Mouse (Mus musculus) heart, embryonic 11.5 days (tissue): ENCODE results near the gene Cttnbp2nl. TPM values are rescaled to one million over a fixed set of nuclear protein-coding genes. Genes with fewer than 3 reads are reported as not detected.

ENCODE experiments used
- ATAC-seq: fragments of 200-750 bp; cut with Nextera tagmentation; replicated peaks from 2 replicates; pipeline ENCODE4 v1.8.0; 2017; ENCODE audit warnings: moderate library complexity; ENCODE audit not compliant: insufficient number of reproducible peaks, low FRiP score, low TSS enrichment
- H3K27ac ChIP-seq: fragments of 300-500 bp; sonication (generic); 2 replicates; pipeline ENCODE4 v1.5.1; 2014; ENCODE audit warnings: mild to moderate bottlenecking, low read depth, low read length
- H3K27me3 ChIP-seq: fragments of 300-500 bp; sonication (generic); 2 replicates; pipeline ENCODE4 v1.6.1; 2014; ENCODE audit warnings: mild to moderate bottlenecking, low read length, mixed read lengths; ENCODE audit not compliant: control insufficient read depth, insufficient read depth
- H3K36me3 ChIP-seq: fragments of 300-500 bp; sonication (generic); 2 replicates; pipeline ENCODE4 v1.6.1; 2014; ENCODE audit warnings: mild to moderate bottlenecking, low read length, moderate library complexity, mixed read lengths; ENCODE audit not compliant: control insufficient read depth, insufficient read depth
- H3K4me1 ChIP-seq: fragments of 300-500 bp; sonication (generic); 2 replicates; pipeline ENCODE4 v1.6.1; 2014; ENCODE audit warnings: low read length; ENCODE audit not compliant: control insufficient read depth, insufficient read depth
- H3K4me2 ChIP-seq: fragments of 300-500 bp; sonication (generic); 2 replicates; pipeline ENCODE4 v1.6.1; 2014; ENCODE audit warnings: mild to moderate bottlenecking, moderate library complexity
- H3K4me3 ChIP-seq: fragments of 300-500 bp; sonication (generic); 2 replicates; pipeline ENCODE4 v1.5.1; 2014; ENCODE audit warnings: low read depth, low read length
- H3K9ac ChIP-seq: fragments of 300-500 bp; sonication (generic); 2 replicates; pipeline ENCODE4 v1.6.1; 2014; ENCODE audit warnings: mild to moderate bottlenecking, low read depth, low read length, moderate library complexity
- H3K9me3 ChIP-seq: fragments of 300-500 bp; sonication (generic); replicated peaks from 2 replicates; pipeline ENCODE4 v1.6.1; 2016; ENCODE audit warnings: low read length; ENCODE audit not compliant: control insufficient read depth
- WGBS: fragments of 180-500 bp; shearing (Covaris S2); extraction: QIAGEN DNeasy Blood & Tissue Kit; methylation state at CpG from one replicate; pipeline ENCODE4 v1.1.7; 2014; ENCODE audit not compliant: insufficient replicate concordance; 5-methylcytosine and 5-hydroxymethylcytosine counted together
- polyA plus RNA-seq: library from polyadenylated mRNA; unstranded; fragments of >200 nt; fragmentation: Nextera tagmentation; extraction: Ambion mirVana; gene quantifications from 2 replicates; pipeline ENCODE4 v1.2.1, GENCODE M21; 2014

The Cttnbp2nl gene
- polyA plus RNA-seq, 1 experiment from 2014 or later = 26.1 TPM

- 47% methylated on average over 2 of the region's 2 CpGs for WGBS
- H3K9me3 ChIP-seq = no peaks in the 10 kb centered on the region
- no peak for ATAC-seq
These were observed 38.0 kb downstream of the Cttnbp2nl start for GRCm38 (mm10) chr3:105014908-105015307.

GRCm38 (mm10) chr3:105012696-105013313 is 40.1 kb downstream of the Cttnbp2nl start:
- no peak overlapping the region for H3K27ac ChIP-seq

More at GRCm38 (mm10) chr3:105014908-105015307, 38.0 kb downstream of the Cttnbp2nl start:
- Histone ChIP-seq H3K27me3 (no peaks in the 10 kb centered on the region), H3K27ac (no peak overlapping the region), H3K36me3 (peaks cover 10% of the 10 kb centered on the region; the same call in 1 of the 2 replicates), H3K9ac (no peak overlapping the region), H3K4me3 (no peak overlapping the region), H3K4me2 (no peak overlapping the region), H3K4me1 (peaks cover 39% of the 10 kb centered on the region)

GRCm38 (mm10) chr3:105011883-105012282 is 41.1 kb downstream of the Cttnbp2nl start:
- no peaks in the 10 kb centered on the region for H3K27me3 ChIP-seq
- no peak overlapping the region for H3K4me3 ChIP-seq
- H3K9me3 ChIP-seq = no peaks in the 10 kb centered on the region
- no peak for ATAC-seq
- H3K27ac ChIP-seq = no peak overlapping the region
- H3K9ac ChIP-seq = no peak overlapping the region
- peaks cover 24% of the 10 kb centered on the region for H3K36me3 ChIP-seq
- WGBS = 52% methylated on average over 5 of the region's 5 CpGs
- H3K4me2 ChIP-seq = no peak overlapping the region
- peaks cover 26% of the 10 kb centered on the region for H3K4me1 ChIP-seq

More at GRCm38 (mm10) chr3:105012696-105013313, 40.1 kb downstream of the Cttnbp2nl start:
- no peak overlapping the region for H3K4me2 ChIP-seq
- H3K9me3 ChIP-seq = no peaks in the 10 kb centered on the region
- no peak for ATAC-seq
- H3K9ac ChIP-seq = no peak overlapping the region
- WGBS = 79% methylated on average over 7 of the region's 7 CpGs
- no peaks in the 10 kb centered on the region for H3K27me3 ChIP-seq
- H3K36me3 ChIP-seq = peaks cover 17% of the 10 kb centered on the region
- no peak overlapping the region for H3K4me3 ChIP-seq
- H3K4me1 ChIP-seq = peaks cover 33% of the 10 kb centered on the region

- H3K4me1 ChIP-seq = peaks cover 16% of the 10 kb centered on the region
- ATAC-seq = no peak
- H3K36me3 ChIP-seq = peaks cover 26% of the 10 kb centered on the region
- H3K27me3 ChIP-seq = no peaks in the 10 kb centered on the region
- H3K9ac ChIP-seq = no peak overlapping the region
- no peak overlapping the region for H3K4me3 ChIP-seq
- H3K4me2 ChIP-seq = no peak overlapping the region
- no peak overlapping the region for H3K27ac ChIP-seq
- WGBS = 86% methylated on average over 11 of the region's 11 CpGs
- H3K9me3 ChIP-seq = no peaks in the 10 kb centered on the region
These were observed 42.1 kb downstream of the Cttnbp2nl start for GRCm38 (mm10) chr3:105010681-105011339.

- Histone ChIP-seq H3K27ac (no peak overlapping the region), H3K36me3 (peaks cover 44% of the 10 kb centered on the region), H3K9ac (no peak overlapping the region), H3K4me3 (no peak overlapping the region), H3K27me3 (no peaks in the 10 kb centered on the region), H3K4me1 (peaks cover 14% of the 10 kb centered on the region), H3K9me3 (no peaks in the 10 kb centered on the region), H3K4me2 (no peak overlapping the region)
- WGBS = 79% methylated on average over 9 of the region's 9 CpGs
- no peak for ATAC-seq
These were observed 44.9 kb downstream of the Cttnbp2nl start for GRCm38 (mm10) chr3:105008070-105008469.

GRCm38 (mm10) chr3:105006101-105006500 is 46.8 kb downstream of the Cttnbp2nl start:
- 91% methylated on average over 6 of the region's 6 CpGs for WGBS
- H3K9me3 ChIP-seq = no peaks in the 10 kb centered on the region
- no peaks in the 10 kb centered on the region for H3K27me3 ChIP-seq
- H3K4me2 ChIP-seq = no peak overlapping the region
- ATAC-seq = no peak
- peaks cover 44% of the 10 kb centered on the region for H3K36me3 ChIP-seq
- H3K27ac ChIP-seq = no peak overlapping the region
- H3K4me1 ChIP-seq = peaks cover 16% of the 10 kb centered on the region
- H3K9ac ChIP-seq = no peak overlapping the region
- H3K4me3 ChIP-seq = no peak overlapping the region

GRCm38 (mm10) chr3:105005561-105006065 is 47.3 kb downstream of the Cttnbp2nl start:
- H3K9me3 ChIP-seq = no peaks in the 10 kb centered on the region
- WGBS = 88% methylated on average over 20 of the region's 20 CpGs
- no peaks in the 10 kb centered on the region for H3K27me3 ChIP-seq
- no peak for ATAC-seq
- peaks cover 20% of the 10 kb centered on the region for H3K4me1 ChIP-seq
- no peak overlapping the region for H3K4me3 ChIP-seq
- no peak overlapping the region for H3K4me2 ChIP-seq
- H3K27ac ChIP-seq = no peak overlapping the region
- H3K9ac ChIP-seq = no peak overlapping the region
- H3K36me3 ChIP-seq = peaks cover 39% of the 10 kb centered on the region

- ATAC-seq = no peak
- Histone ChIP-seq H3K27me3 (no peaks in the 10 kb centered on the region), H3K4me2 (no peak overlapping the region), H3K27ac (no peak overlapping the region), H3K9ac (no peak overlapping the region), H3K36me3 (peaks cover 36% of the 10 kb centered on the region), H3K9me3 (no peaks in the 10 kb centered on the region), H3K4me1 (peaks cover 26% of the 10 kb centered on the region), H3K4me3 (no peak overlapping the region)
- WGBS = 83% methylated on average over 10 of the region's 10 CpGs
These were observed 47.9 kb downstream of the Cttnbp2nl start for GRCm38 (mm10) chr3:105005011-105005410.
